Mouse (Mus musculus) intestine, postnatal 0 days (tissue): ENCODE measurements around the gene Csnk1g1. TPM values are rescaled to one million over a fixed set of nuclear protein-coding genes. Genes with fewer than 3 reads are reported as not detected.

Experiments used
- ATAC-seq: fragments of 200-750 bp; cut with Nextera tagmentation; 2 replicates; pipeline ENCODE4 v1.8.0; 2017; ENCODE audit warnings: mild to moderate bottlenecking, moderate TSS enrichment, moderate library complexity
- H3K27ac ChIP-seq: fragments of 300-500 bp; sonication (generic); 2 replicates; pipeline ENCODE4 v1.5.1; 2014; ENCODE audit warnings: mild to moderate bottlenecking, low read depth, low read length, moderate library complexity
- H3K27me3 ChIP-seq: fragments of 300-500 bp; sonication (generic); replicated peaks from 2 replicates; pipeline ENCODE4 v1.6.1; 2014; ENCODE audit warnings: low read length, mixed read lengths; ENCODE audit not compliant: control insufficient read depth, insufficient read depth
- H3K36me3 ChIP-seq: fragments of 300-500 bp; sonication (generic); 2 replicates; pipeline ENCODE4 v1.6.1; 2014; ENCODE audit warnings: mild to moderate bottlenecking, moderate library complexity; ENCODE audit not compliant: control insufficient read depth, insufficient read depth
- H3K4me1 ChIP-seq: fragments of 300-500 bp; sonication (generic); replicated peaks from 2 replicates; pipeline ENCODE4 v1.6.1; 2014; ENCODE audit warnings: antibody characterized with exemption, low read length, mixed read lengths; ENCODE audit not compliant: control insufficient read depth, insufficient read depth
- H3K4me2 ChIP-seq: fragments of 300-500 bp; sonication (generic); replicated peaks from 2 replicates; pipeline ENCODE4 v1.6.1; 2014; ENCODE audit warnings: low read depth, mild to moderate bottlenecking, moderate library complexity
- H3K4me3 ChIP-seq: fragments of 300-500 bp; sonication (generic); 2 replicates; pipeline ENCODE4 v1.5.1; 2014; ENCODE audit warnings: low read depth, low read length
- H3K9ac ChIP-seq: fragments of 300-500 bp; sonication (generic); 2 replicates; pipeline ENCODE4 v1.6.1; 2014; ENCODE audit warnings: mild to moderate bottlenecking, low read depth, low read length
- H3K9me3 ChIP-seq: fragments of 300-500 bp; sonication (generic); 2 replicates; pipeline ENCODE4 v1.6.1; 2016; ENCODE audit warnings: mixed run types; ENCODE audit not compliant: control insufficient read depth
- CTCF ChIP-seq: sonication (generic); IDR thresholded peaks from 2 replicates; pipeline ENCODE4 v1.5.1; 2016; ENCODE audit warnings: low read depth, mild to moderate bottlenecking, control low read depth, antibody characterized with exemption, moderate library complexity
- WGBS: fragments of 180-500 bp; shearing (Covaris S2); extraction: QIAGEN DNeasy Blood & Tissue Kit; methylation state at CpG from one replicate; pipeline ENCODE4 v1.1.7; 2014; 5-methylcytosine and 5-hydroxymethylcytosine counted together
- polyA plus RNA-seq: library from polyadenylated mRNA; unstranded; fragments of >200 nt; fragmentation: Nextera tagmentation; extraction: Ambion mirVana; gene quantifications from 2 replicates; pipeline ENCODE4 v1.2.1, GENCODE M21; 2015

Csnk1g1 gene
- polyA plus RNA-seq, 1 experiment from 2014 or later: 5.7 TPM

DNA sequence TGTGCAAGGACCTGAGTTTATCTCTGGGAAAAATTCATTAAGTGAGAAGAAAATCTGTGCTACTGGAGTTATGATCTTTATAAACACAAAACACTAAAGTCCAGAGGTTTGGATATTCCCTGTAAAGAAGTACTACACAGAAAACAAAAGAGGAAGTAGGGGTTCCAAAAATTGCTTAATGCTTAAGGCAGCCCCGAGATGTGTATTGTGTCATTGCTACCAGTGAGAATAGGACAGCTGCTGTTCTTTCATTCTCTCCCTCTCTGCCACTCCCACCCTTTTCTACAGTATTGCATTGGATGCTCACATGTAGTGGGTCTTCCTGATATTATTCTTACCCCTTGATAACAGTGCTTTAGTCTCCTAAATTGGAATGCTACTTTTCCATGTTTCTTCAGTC, 74.1 kb downstream of the Csnk1g1 start:
- WGBS: 86% methylated on average over 1 of the region's 1 CpGs
- ATAC-seq: no peak

GRCm38 (mm10) chr9:65987021-65987420, 78.3 kb downstream of the Csnk1g1 start:
- Histone ChIP-seq H3K4me3 (no peak overlapping the region), H3K4me2 (no peak overlapping the region), H3K27me3 (no peaks in the 10 kb centered on the region), H3K27ac (no peak overlapping the region), H3K9me3 (no peaks in the 10 kb centered on the region), H3K36me3 (no peaks in the 10 kb centered on the region), H3K4me1 (no peaks in the 10 kb centered on the region; the same call in 1 of the 2 replicates), H3K9ac (no peak overlapping the region)
- no peak for ATAC-seq
- 76% methylated on average over 5 of the region's 5 CpGs for WGBS
- TF ChIP-seq CTCF: no peak

More for the DNA sequence above, 74.1 kb downstream of the Csnk1g1 start:
- H3K4me3 ChIP-seq: no peak overlapping the region
- no peaks in the 10 kb centered on the region for H3K27me3 ChIP-seq
- H3K9me3 ChIP-seq: no peaks in the 10 kb centered on the region
- H3K4me1 ChIP-seq: no peaks in the 10 kb centered on the region; the same call in 1 of the 2 replicates
- TF ChIP-seq CTCF: no peak
- no peak overlapping the region for H3K27ac ChIP-seq
- no peak overlapping the region for H3K9ac ChIP-seq
- no peaks in the 10 kb centered on the region for H3K36me3 ChIP-seq
- H3K4me2 ChIP-seq: no peak overlapping the region

DNA sequence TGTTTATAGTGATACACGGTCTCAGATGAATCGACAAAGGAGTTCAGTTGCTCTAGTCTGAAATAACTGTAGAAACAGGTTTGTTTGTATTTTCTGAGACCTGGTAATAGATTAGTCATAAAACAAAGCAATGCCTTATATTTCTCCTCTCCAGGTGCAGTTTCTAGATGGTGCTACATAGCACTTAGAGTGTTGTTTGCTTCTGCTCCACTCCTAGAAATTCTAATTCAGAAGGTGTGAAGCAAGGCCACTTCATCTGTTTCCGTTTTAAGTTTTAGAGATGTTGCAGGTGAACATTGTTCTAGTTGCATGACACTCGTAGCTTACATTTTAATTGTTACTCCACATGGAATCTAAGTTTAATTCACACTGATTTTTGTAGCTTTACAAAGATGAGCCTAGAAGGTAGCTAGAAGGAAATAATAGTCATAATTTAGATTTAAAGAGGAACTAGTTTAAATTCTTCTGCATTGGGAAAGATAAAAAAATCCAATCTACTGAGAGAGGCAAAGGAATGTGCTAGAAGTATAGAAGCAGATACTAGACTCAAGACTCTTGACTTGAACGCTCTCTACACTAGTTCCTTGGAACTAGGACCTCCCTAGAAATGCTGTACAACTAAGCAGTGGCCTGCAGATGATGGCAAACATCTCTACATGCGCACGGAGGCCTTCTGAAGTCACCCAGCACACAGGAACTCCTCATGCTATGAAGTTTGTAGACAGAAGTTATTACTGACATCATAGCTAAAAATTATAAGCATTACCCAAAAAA, 87.1 kb downstream of the Csnk1g1 start:
- no peak overlapping the region for H3K4me2 ChIP-seq
- no peaks in the 10 kb centered on the region for H3K27me3 ChIP-seq
- H3K9ac ChIP-seq: no peak overlapping the region
- TF ChIP-seq CTCF: no peak
- H3K9me3 ChIP-seq: no peaks in the 10 kb centered on the region
- WGBS: 89% methylated on average over 7 of the region's 7 CpGs
- no peak overlapping the region for H3K27ac ChIP-seq
- no peak for ATAC-seq
- H3K36me3 ChIP-seq: peaks cover 7% of the 10 kb centered on the region; the same call in 1 of the 2 replicates
- no peaks in the 10 kb centered on the region for H3K4me1 ChIP-seq
- H3K4me3 ChIP-seq: no peak overlapping the region

DNA sequence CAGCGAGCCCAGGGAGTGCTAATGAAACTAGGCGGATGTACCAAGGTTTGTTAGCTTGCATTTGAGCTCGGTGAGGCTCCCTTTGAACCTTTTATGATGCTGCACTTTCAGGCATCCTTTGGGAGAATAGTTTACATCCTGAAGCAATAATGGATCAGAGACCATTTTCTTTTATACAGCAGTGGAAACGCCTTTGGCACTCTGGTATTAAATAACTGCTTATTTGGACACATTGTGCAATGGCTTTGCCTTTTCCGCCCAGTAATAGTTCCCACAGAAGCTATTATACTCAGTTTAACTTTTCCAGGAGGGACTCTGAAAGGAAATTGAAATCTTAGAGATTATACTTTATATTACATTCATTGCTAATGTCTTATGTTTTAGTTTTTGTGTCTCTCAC, 90.2 kb downstream of the Csnk1g1 start:
- Histone ChIP-seq H3K4me2 (no peak overlapping the region), H3K27ac (no peak overlapping the region), H3K4me3 (no peak overlapping the region), H3K36me3 (peaks cover 24% of the 10 kb centered on the region; the same call in 1 of the 2 replicates), H3K27me3 (no peaks in the 10 kb centered on the region), H3K9me3 (no peaks in the 10 kb centered on the region), H3K4me1 (no peaks in the 10 kb centered on the region), H3K9ac (no peak overlapping the region)
- TF ChIP-seq CTCF: no peak
- ATAC-seq: no peak
- whole genome bisulfite sequencing: 68% methylated on average over 5 of the region's 5 CpGs

GRCm38 (mm10) chr9:66004380-66004779, 95.7 kb downstream of the Csnk1g1 start:
- no peak overlapping the region for H3K27ac ChIP-seq
- peaks cover 26% of the 10 kb centered on the region for H3K36me3 ChIP-seq
- H3K4me2 ChIP-seq: no peak overlapping the region
- H3K9me3 ChIP-seq: no peaks in the 10 kb centered on the region
- no peak overlapping the region for H3K4me3 ChIP-seq
- 35% methylated on average over 4 of the region's 4 CpGs for WGBS
- no peaks in the 10 kb centered on the region for H3K4me1 ChIP-seq
- H3K9ac ChIP-seq: no peak overlapping the region
- no peaks in the 10 kb centered on the region for H3K27me3 ChIP-seq
- ATAC-seq: no peak
- peak; percentile 71 for TF ChIP-seq CTCF

DNA sequence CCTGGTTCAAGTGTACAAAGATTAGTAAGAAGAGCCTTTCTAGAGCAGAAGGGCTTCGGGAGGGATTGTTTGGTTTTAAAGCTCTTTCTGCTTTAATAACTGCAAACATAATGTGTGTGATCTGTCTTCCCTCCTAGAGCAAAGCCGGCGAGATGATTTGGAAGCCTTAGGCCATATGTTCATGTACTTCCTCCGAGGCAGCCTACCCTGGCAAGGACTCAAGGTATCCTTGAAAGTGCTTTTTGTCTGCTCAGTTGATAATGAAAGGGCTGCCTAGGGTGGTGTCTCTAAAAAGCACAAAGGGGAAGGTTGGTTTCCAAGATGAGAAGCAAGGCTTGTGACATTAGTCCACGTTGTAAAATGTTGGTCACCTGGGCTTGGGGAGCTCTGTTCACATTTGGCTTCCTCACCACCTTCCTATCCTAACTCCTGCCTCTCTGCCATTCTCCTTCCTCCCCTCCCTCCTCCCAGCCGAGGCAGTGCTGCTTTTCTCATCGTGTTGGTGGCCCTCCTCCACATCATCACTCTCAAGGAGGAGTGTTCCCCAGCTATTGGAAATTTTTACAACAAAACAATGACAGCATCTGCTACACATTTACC, 99.0 kb downstream of the Csnk1g1 start:
- 74% methylated on average over 7 of the region's 7 CpGs for WGBS
- no peak for ATAC-seq
- Histone ChIP-seq H3K4me2 (no peak overlapping the region), H3K27ac (no peak overlapping the region), H3K9me3 (no peaks in the 10 kb centered on the region), H3K9ac (no peak overlapping the region), H3K27me3 (no peaks in the 10 kb centered on the region), H3K4me1 (no peaks in the 10 kb centered on the region), H3K4me3 (no peak overlapping the region), H3K36me3 (peaks cover 25% of the 10 kb centered on the region)
- TF ChIP-seq CTCF: no peak
